Mouse (Mus musculus) E14TG2a.4 (cell line): ENCODE measurements around the gene Ube2ql1.

Source experiments
- H3K27me3 ChIP-seq: 2 replicates; pipeline ENCODE4 v1.6.1; 2014; ENCODE audit warnings: low read length, control low read depth; ENCODE audit not compliant: insufficient read depth
- H3K36me3 ChIP-seq: 2 replicates; pipeline ENCODE4 v1.6.1; 2014; ENCODE audit warnings: low read length, control low read depth; ENCODE audit not compliant: insufficient read depth
- H3K4me1 ChIP-seq: replicated peaks from 2 replicates; pipeline ENCODE4 v1.6.1; 2014; ENCODE audit warnings: low read depth, low read length, control low read depth
- H3K4me3 ChIP-seq: replicated peaks from 2 replicates; pipeline ENCODE4 v1.5.1; 2014; ENCODE audit warnings: mild to moderate bottlenecking, low read length
- H3K9me3 ChIP-seq: 2 replicates; pipeline ENCODE4 v1.6.1; 2014; ENCODE audit warnings: low read length, control low read depth
- CTCF ChIP-seq: conservative IDR thresholded peaks from 2 replicates; pipeline ENCODE4 v1.5.1; 2014; ENCODE audit warnings: low read length
- NANOG ChIP-seq: IDR thresholded peaks from 2 replicates; pipeline ENCODE4 v1.6.1; 2014; ENCODE audit warnings: borderline replicate concordance, low read length, mixed read lengths
- POU5F1 ChIP-seq: IDR thresholded peaks from 2 replicates; pipeline ENCODE4 v1.6.1; 2014; ENCODE audit warnings: low read length, borderline replicate concordance

Ube2ql1 gene

GRCm38 (mm10) chr13:69739759-69740135 lies at the start of gene Ube2ql1:
Ube2ql1 (minus strand) TSS chr13:69739889.
- Histone ChIP-seq H3K36me3 (no peaks in the 10 kb centered on the region), H3K9me3 (peaks cover 11% of the 10 kb centered on the region), H3K4me3 (peak within 1 kb of the TSS; percentile 83), H3K27me3 (peaks cover 73% of the 10 kb centered on the region), H3K4me1 (peaks cover 20% of the 10 kb centered on the region)
- TF ChIP-seq NANOG (no peak), CTCF (no peak), POU5F1 (no peak)

DNA sequence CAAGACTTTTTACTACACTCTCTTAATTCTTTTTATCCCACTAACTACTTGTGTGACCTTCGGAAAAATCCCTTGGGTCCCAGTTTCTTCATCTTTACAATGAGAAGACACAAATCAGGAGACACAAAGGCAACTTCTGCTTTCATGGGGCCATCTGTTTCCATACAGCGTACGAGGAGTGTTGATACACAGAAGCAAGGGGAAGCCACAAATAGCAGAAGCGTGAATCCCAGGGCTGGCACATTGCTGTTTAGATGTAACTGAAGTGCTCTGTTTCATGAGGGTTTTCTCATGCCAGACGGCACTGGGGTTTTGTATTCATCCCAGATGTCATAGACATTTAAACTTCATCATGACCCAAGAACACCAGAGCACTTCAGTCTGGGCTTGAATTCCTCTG lies 49.0 kb upstream of the Ube2ql1 start:
- no peaks in the 10 kb centered on the region for H3K27me3 ChIP-seq
- no peak overlapping the region for H3K4me3 ChIP-seq
- H3K4me1 ChIP-seq: no peaks in the 10 kb centered on the region
- H3K36me3 ChIP-seq: no peaks in the 10 kb centered on the region
- no peaks in the 10 kb centered on the region for H3K9me3 ChIP-seq
- TF ChIP-seq NANOG: no peak
- no peak for TF ChIP-seq CTCF
- no peak for TF ChIP-seq POU5F1

DNA sequence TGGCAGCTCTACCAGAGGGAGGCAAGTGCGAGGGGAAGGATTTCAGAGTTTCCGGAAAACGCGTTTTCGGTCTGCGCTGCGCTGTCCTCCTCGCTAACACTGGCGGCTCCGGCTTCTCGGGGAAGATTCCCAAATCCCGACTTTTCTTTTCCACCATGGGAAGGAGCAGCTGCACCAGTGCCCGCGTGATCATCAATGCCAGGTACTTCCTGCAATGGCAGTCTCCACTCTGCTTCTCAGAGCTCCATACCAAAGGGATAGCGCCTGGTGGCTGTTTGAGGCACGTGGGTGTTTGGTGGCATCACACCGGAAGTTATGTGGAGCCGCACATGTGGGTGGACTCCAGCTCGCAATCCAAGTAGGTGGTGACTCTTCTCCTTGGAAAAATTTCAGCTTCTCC lies 38.5 kb upstream of the Ube2ql1 start:
- no peaks in the 10 kb centered on the region for H3K36me3 ChIP-seq
- H3K27me3 ChIP-seq: peaks cover 9% of the 10 kb centered on the region; the same call in 1 of the 2 replicates
- no peaks in the 10 kb centered on the region for H3K4me1 ChIP-seq
- no peaks in the 10 kb centered on the region for H3K9me3 ChIP-seq
- H3K4me3 ChIP-seq: no peak overlapping the region
- no peak for TF ChIP-seq NANOG
- TF ChIP-seq CTCF: no peak
- no peak for TF ChIP-seq POU5F1

GRCm38 (mm10) chr13:69772358-69772757 lies 32.7 kb upstream of the Ube2ql1 start:
- Histone ChIP-seq H3K4me1 (no peaks in the 10 kb centered on the region), H3K9me3 (no peaks in the 10 kb centered on the region), H3K4me3 (no peak overlapping the region), H3K27me3 (peaks cover 6% of the 10 kb centered on the region; the same call in 1 of the 2 replicates), H3K36me3 (no peaks in the 10 kb centered on the region)
- no peak for TF ChIP-seq POU5F1
- TF ChIP-seq CTCF: no peak
- no peak for TF ChIP-seq NANOG

DNA sequence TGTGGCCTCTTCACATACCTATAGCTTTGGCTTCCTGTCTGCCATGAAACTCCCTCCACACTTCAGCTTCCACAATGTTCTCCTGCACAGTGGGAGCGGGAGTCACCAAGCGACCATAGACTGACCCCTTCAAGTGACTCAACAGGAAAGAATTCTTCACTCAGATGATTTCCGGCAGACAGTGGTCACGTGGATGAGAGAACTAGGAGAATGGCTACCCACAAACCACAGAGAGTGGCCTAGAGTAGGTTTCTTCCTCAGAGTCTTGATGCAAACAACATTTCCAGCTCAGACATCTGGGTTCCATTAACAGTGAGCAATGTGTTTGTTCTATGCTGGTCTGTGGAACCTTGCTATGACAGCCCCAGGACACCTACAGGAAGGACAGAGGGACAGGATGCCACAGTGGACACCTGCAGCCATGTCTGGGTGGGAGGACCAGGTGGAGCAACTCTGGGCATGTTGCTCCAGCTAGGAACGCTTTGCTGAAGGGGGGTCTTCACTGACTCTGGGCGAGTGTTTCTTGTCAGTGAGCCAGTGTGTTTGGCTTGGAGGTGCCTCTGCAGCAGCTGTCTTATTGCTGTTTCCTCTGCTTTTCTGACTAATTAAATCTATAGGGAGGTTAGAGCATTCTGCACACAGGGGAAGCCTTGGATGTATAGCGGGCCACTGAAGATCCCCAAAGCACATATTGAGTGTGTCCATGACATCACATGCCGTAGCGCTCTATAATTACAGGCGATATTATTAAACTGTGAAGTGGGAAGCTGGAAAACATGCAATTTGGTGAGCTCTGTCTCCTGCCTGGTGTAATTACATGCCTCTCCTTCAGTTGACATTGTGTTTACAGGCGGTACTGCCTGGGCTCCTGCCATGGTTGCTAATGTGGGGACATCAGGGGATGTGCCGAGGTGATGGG lies 31.1 kb upstream of the Ube2ql1 start:
- no peaks in the 10 kb centered on the region for H3K36me3 ChIP-seq
- TF ChIP-seq NANOG (no peak), POU5F1 (no peak), CTCF (no peak)
- H3K4me3 ChIP-seq: no peak overlapping the region
- H3K9me3 ChIP-seq: no peaks in the 10 kb centered on the region
- no peaks in the 10 kb centered on the region for H3K4me1 ChIP-seq
- H3K27me3 ChIP-seq: peaks cover 6% of the 10 kb centered on the region; the same call in 1 of the 2 replicates

DNA sequence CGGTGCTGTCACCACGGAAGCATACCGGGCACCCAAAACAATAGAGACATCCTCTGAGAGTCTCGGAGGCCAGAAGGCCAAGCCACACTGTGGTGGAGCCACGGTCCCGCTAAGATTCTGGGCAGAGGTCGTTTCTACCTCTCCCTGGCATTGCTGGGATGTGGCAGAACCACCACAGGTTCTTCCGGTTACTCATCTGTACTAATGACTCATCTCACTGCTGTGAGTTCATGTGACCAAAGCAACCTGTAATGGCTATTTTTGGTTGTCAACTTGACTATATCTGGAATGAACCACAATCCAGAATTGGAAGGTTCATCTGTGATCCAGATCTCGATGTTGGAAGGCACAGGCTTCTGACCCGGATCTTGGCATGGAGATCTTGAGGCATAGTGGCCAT lies 28.5 kb upstream of the Ube2ql1 start:
- no peaks in the 10 kb centered on the region for H3K27me3 ChIP-seq
- TF ChIP-seq POU5F1 (no peak), CTCF (no peak), NANOG (no peak)
- H3K9me3 ChIP-seq: no peaks in the 10 kb centered on the region

GRCm38 (mm10) chr13:69764646-69765045 lies 25.0 kb upstream of the Ube2ql1 start:
- no peaks in the 10 kb centered on the region for H3K36me3 ChIP-seq
- H3K4me3 ChIP-seq: no peak overlapping the region
- no peaks in the 10 kb centered on the region for H3K9me3 ChIP-seq
- no peaks in the 10 kb centered on the region for H3K4me1 ChIP-seq
- TF ChIP-seq POU5F1 (no peak), CTCF (no peak), NANOG (no peak)
- H3K27me3 ChIP-seq: no peaks in the 10 kb centered on the region

More for the DNA sequence above, 28.5 kb upstream of the Ube2ql1 start:
- no peaks in the 10 kb centered on the region for H3K4me1 ChIP-seq
- H3K36me3 ChIP-seq: no peaks in the 10 kb centered on the region
- H3K4me3 ChIP-seq: no peak overlapping the region

DNA sequence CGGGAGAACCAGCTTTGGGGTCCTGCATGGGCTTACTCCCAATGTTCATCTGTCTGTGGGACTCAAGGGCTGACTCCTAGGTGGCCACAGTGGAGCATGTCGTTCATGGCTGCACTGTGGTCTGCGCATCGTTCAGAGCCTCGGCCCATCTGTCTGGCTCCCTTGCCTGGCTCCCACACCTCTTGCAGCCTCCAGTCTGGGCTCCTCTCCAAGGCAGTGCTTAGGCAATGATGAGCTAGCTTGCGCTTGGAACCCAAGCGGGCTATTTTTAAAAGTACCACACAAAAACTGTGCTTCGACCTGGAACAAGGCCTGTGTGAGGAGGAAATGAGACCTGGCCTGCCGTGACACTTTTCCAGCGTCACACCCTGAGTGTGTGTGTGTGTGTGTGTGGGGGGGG lies 21.7 kb upstream of the Ube2ql1 start:
- Histone ChIP-seq H3K27me3 (no peaks in the 10 kb centered on the region), H3K36me3 (no peaks in the 10 kb centered on the region), H3K4me3 (no peak overlapping the region), H3K4me1 (no peaks in the 10 kb centered on the region), H3K9me3 (no peaks in the 10 kb centered on the region)
- TF ChIP-seq CTCF: no peak
- no peak for TF ChIP-seq NANOG
- TF ChIP-seq POU5F1: no peak
